14 mouse cellular contexts compared by ENCODE assay signal in the genomic region with DNA sequence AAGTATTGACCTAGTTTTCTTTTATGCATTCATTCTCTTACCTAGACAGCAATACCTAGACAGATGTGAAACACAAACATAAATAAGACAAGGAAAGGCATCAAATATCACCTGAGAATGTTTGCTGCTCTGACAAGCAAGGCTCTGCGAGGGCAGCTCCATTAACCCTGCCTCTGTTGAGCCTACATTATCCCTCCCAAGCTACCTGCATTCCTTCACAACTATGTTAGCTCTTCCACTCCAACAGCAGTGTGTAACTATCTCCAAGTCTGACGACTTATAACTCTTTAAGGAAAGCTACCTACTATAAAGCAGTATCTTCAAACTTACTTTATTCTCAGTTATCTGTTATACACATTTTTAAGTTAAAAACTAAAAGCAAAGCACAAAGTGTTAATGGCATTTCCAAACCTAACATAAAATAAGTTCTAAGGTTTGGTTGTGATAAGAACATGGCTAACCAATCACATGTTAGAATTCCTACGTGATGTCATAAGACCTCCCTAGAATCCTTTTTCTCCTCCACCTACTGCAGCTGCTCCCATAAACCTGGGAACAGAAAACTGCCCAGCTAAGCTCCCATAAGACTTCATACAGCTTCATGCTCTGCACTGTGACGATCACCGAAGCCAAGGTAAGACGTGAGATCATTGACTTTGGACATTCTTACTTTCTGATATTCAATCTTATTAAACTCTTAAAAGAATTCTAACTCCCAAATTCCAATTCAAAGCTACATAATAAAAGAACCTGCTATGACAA. TPM values are rescaled to one million over a fixed set of nuclear protein-coding genes. Genes with fewer than 3 reads are reported as not detected.
A peak's percentile ranks its signal among the peaks of the same experiment; 100 is the strongest.
DNase-seq lines count a peak whose midpoint lies in the region; ATAC-seq and TF ChIP-seq lines count a peak whose summit lies in the region.
"Had no signal": no experiment of that assay in that cellular context is flagged by ENCODE, and none has a peak within 500 bp of the region (broad histone marks: within the 10 kb centered on the region; RNA-seq: fewer than 3 reads in every experiment).

A gene (plus strand): TSS at position 506 of the 762 bp plus-strand sequence.

- peak within 1 kb of the TSS; percentile 75 for H3K27ac ChIP-seq in intestine, embryonic 14.5 days (ENCODE audit: low read depth)
- no peak within 1 kb of the TSS for H3K27ac ChIP-seq in intestine, postnatal 0 days (ENCODE audit: low read depth, low read length)
- H3K27ac ChIP-seq: forebrain, embryonic 15.5 days; hindbrain, embryonic 14.5 days; midbrain, embryonic 12.5 days had no signal

- H3K27me3 ChIP-seq in intestine, embryonic 14.5 days (replicated peaks; ENCODE audit: control insufficient read depth, insufficient read depth, low read length): no peaks in the 10 kb centered on the region
- H3K27me3 ChIP-seq in intestine, postnatal 0 days (replicated peaks; ENCODE audit: control insufficient read depth, insufficient read depth, low read length): no peaks in the 10 kb centered on the region
- H3K27me3 ChIP-seq: forebrain, embryonic 15.5 days; midbrain, embryonic 12.5 days had no signal

- no peak for DNase-seq in intestine, embryonic 14.5 days (ENCODE audit: low spot score)
- no peak for DNase-seq in urinary bladder, adult 2 months (ENCODE audit: low spot score)
- no peak for DNase-seq in urinary bladder, postnatal 4 days (ENCODE audit: low spot score in 2 of 2)
- no peak for DNase-seq in heart, postnatal 36 days
- no peak for DNase-seq in Muller cell, postnatal 12 days (ENCODE audit: inconsistent ontology term)
- DNase-seq in kidney, postnatal 36 days: no peak
- no peak for DNase-seq in layer of hippocampus, adult 8-10 months (ENCODE audit: low spot score in 2 of 2)
- DNase-seq: adrenal gland, adult 2 months; cerebellum, adult 8-10 months; right cerebral cortex, postnatal 14 days had no signal

- H3K4me1 ChIP-seq in intestine, embryonic 14.5 days (replicated peaks; ENCODE audit: control insufficient read depth, insufficient read depth, low read length): peaks cover 8% of the 10 kb centered on the region; the same call in 1 of the 2 replicates
- no peaks in the 10 kb centered on the region for H3K4me1 ChIP-seq in intestine, postnatal 0 days (replicated peaks; ENCODE audit: control insufficient read depth, insufficient read depth, low read length)
- H3K4me1 ChIP-seq: midbrain, embryonic 12.5 days had no signal

- H3K4me2 ChIP-seq in intestine, embryonic 14.5 days (ENCODE audit: low read length): no peak within 1 kb of the TSS
- H3K4me2 ChIP-seq in intestine, postnatal 0 days (replicated peaks; ENCODE audit: low read depth): no peak within 1 kb of the TSS
- H3K4me2 ChIP-seq: forebrain, embryonic 15.5 days; hindbrain, embryonic 14.5 days; midbrain, embryonic 12.5 days had no signal

- H3K9ac ChIP-seq in intestine, embryonic 14.5 days (ENCODE audit: low read length): no peak within 1 kb of the TSS
- no peak within 1 kb of the TSS for H3K9ac ChIP-seq in intestine, postnatal 0 days (ENCODE audit: low read depth, low read length)
- H3K9ac ChIP-seq: forebrain, embryonic 15.5 days; hindbrain, embryonic 14.5 days; midbrain, embryonic 12.5 days had no signal

- no peak within 1 kb of the TSS for H3K4me3 ChIP-seq in intestine, embryonic 14.5 days (ENCODE audit: low read depth, low read length)
- no peak within 1 kb of the TSS for H3K4me3 ChIP-seq in intestine, postnatal 0 days (ENCODE audit: low read depth, low read length)
- H3K4me3 ChIP-seq: forebrain, embryonic 15.5 days; midbrain, embryonic 12.5 days had no signal

- no peaks in the 10 kb centered on the region for H3K9me3 ChIP-seq in intestine, embryonic 14.5 days (ENCODE audit: control insufficient read depth, low read length)
- no peaks in the 10 kb centered on the region for H3K9me3 ChIP-seq in intestine, postnatal 0 days (ENCODE audit: control insufficient read depth)
- H3K9me3 ChIP-seq: forebrain, embryonic 15.5 days; midbrain, embryonic 12.5 days had no signal

- no peak for ATAC-seq in intestine, embryonic 14.5 days (replicated peaks; ENCODE audit: low FRiP score, low TSS enrichment, low read depth)
- no peak for ATAC-seq in intestine, postnatal 0 days
- ATAC-seq: forebrain, embryonic 15.5 days had no signal

- TF ChIP-seq CTCF in intestine, postnatal 0 days (IDR thresholded peaks at IDR 0.05; ENCODE audit: low read depth): no peak

- intact Hi-C loops in heart, postnatal 36 days (cut with DNase I): no loop called here

- WGBS in intestine, embryonic 14.5 days: 68% methylated on average over 6 of the region's 6 CpGs
- WGBS in intestine, postnatal 0 days: 66% methylated on average over 6 of the region's 6 CpGs

- H3K36me3 ChIP-seq in intestine, embryonic 14.5 days (ENCODE audit: control insufficient read depth, insufficient read depth, low read length): no peaks in the 10 kb centered on the region
- H3K36me3 ChIP-seq in intestine, postnatal 0 days (ENCODE audit: control insufficient read depth, insufficient read depth): no peaks in the 10 kb centered on the region
- H3K36me3 ChIP-seq: forebrain, embryonic 15.5 days; midbrain, embryonic 12.5 days had no signal

RNA-seq across cellular contexts. Expression of the gene that starts here (rescaled TPM):
- polyA plus RNA-seq in intestine, embryonic 14.5 days (2014; fragmentation: Nextera tagmentation; extraction: Ambion mirVana): 2.7 and 3.4 TPM in 2 replicates
- 6.4 and 10.8 TPM in 2 replicates for polyA plus RNA-seq in intestine, postnatal 0 days (2015; fragmentation: Nextera tagmentation; extraction: Ambion mirVana)
- 12.2 and 14.3 TPM in 2 replicates for polyA plus RNA-seq in urinary bladder, adult 2 months (2012; rRNA removed)
- 1,000 to 10,000 TPM; 6,022 to 6,533 TPM for total RNA-seq in heart, postnatal 36 days (2021)
- total RNA-seq in layer of hippocampus, adult 8-10 months (2022): 1 to 10 TPM in 3 of 4 experiments, under 1 TPM in 1; 0.87 to 2.3 (median 1.2) TPM

Comparison
In these comparisons a context has a peak if more than half of its experiments do, and no peak if none do; other contexts are left out.
1. RNA of the gene that starts here (total RNA-seq): 6,022 to 6,533 TPM in heart, postnatal 36 days; 0.87 to 2.3 TPM in layer of hippocampus, adult 8-10 months; every median in the first group is over 1,000 times any median in the second.